Mouse (Mus musculus): Measurements from ENCODE around the gene Pmfbp1.

GRCm38 (mm10) chr8:109485530-109485929 lies 8.3 kb upstream of the Pmfbp1 start:
- TF ChIP-seq CTCF (IDR thresholded peaks at IDR 0.05; ENCODE audit: borderline replicate concordance, control insufficient read depth, extremely low read depth, insufficient read depth, low read length, poor library complexity), result no peak
- TF ChIP-seq POLR2A (IDR thresholded peaks at IDR 0.05; ENCODE audit: control insufficient read depth, extremely low read depth, insufficient read depth, low read length, poor library complexity), result no peak

Measured in thymus, adult 2 months (tissue).